ENCODE assay signal across 8 mouse cellular contexts in genomic region chr11:4187318-4187700, GRCm38 (mm10). TPM values are rescaled to one million over a fixed set of nuclear protein-coding genes. Genes with fewer than 3 reads are reported as not detected.
DNase-seq lines count a peak whose midpoint lies in the region; ATAC-seq and TF ChIP-seq lines count a peak whose summit lies in the region.

No protein-coding gene starts in this region.

- peak overlapping the region; percentile 87 for H3K9ac ChIP-seq in embryonic facial prominence, embryonic 13.5 days
- H3K9ac ChIP-seq in intestine, postnatal 0 days (ENCODE audit: low read depth, low read length), result peak overlapping the region; percentile 93

- peaks cover 36% of the 10 kb centered on the region for H3K4me1 ChIP-seq in megakaryocyte, embryonic 14.5 days
- peaks cover 46% of the 10 kb centered on the region for H3K4me1 ChIP-seq in embryonic facial prominence, embryonic 13.5 days
- H3K4me1 ChIP-seq in intestine, postnatal 0 days (replicated peaks; ENCODE audit: control insufficient read depth, insufficient read depth, low read length), result peaks cover 5% of the 10 kb centered on the region; the same call in 1 of the 2 replicates
- H3K4me1 ChIP-seq in olfactory bulb, adult 2 months (ENCODE audit: control insufficient read depth, insufficient read depth, low read length), result peaks cover 28% of the 10 kb centered on the region

- H3K27ac ChIP-seq in embryonic facial prominence, embryonic 13.5 days, result no peak overlapping the region
- H3K27ac ChIP-seq in intestine, postnatal 0 days (ENCODE audit: low read depth, low read length), result peak overlapping the region; percentile 84
- H3K27ac ChIP-seq in olfactory bulb, adult 2 months (ENCODE audit: insufficient read depth, low read depth, low read length), result peak overlapping the region; percentile 47; the same call in 1 of the 2 replicates

- TF ChIP-seq CTCF in intestine, postnatal 0 days (IDR thresholded peaks at IDR 0.05; ENCODE audit: low read depth), result no peak
- no peak for TF ChIP-seq CTCF in olfactory bulb, adult 2 months (IDR thresholded peaks at IDR 0.05; ENCODE audit: insufficient read depth, low read depth, low read length)

- H3K9me3 ChIP-seq in megakaryocyte, embryonic 14.5 days, result no peaks in the 10 kb centered on the region
- no peaks in the 10 kb centered on the region for H3K9me3 ChIP-seq in embryonic facial prominence, embryonic 13.5 days
- no peaks in the 10 kb centered on the region for H3K9me3 ChIP-seq in intestine, postnatal 0 days (ENCODE audit: control insufficient read depth)

- peaks cover 13% of the 10 kb centered on the region for H3K36me3 ChIP-seq in megakaryocyte, embryonic 14.5 days (replicated peaks; ENCODE audit: low read length)
- peaks cover 12% of the 10 kb centered on the region for H3K36me3 ChIP-seq in embryonic facial prominence, embryonic 13.5 days
- no peaks in the 10 kb centered on the region for H3K36me3 ChIP-seq in intestine, postnatal 0 days (ENCODE audit: control insufficient read depth, insufficient read depth)

- peaks cover 16% of the 10 kb centered on the region for H3K27me3 ChIP-seq in megakaryocyte, embryonic 14.5 days (replicated peaks)
- no peaks in the 10 kb centered on the region for H3K27me3 ChIP-seq in embryonic facial prominence, embryonic 13.5 days
- no peaks in the 10 kb centered on the region for H3K27me3 ChIP-seq in intestine, postnatal 0 days (replicated peaks; ENCODE audit: control insufficient read depth, insufficient read depth, low read length)

- H3K4me3 ChIP-seq in megakaryocyte, embryonic 14.5 days (replicated peaks), result peak overlapping the region; percentile 94
- H3K4me3 ChIP-seq in embryonic facial prominence, embryonic 13.5 days, result peak overlapping the region; percentile 73
- H3K4me3 ChIP-seq in intestine, postnatal 0 days (ENCODE audit: low read depth, low read length), result peak overlapping the region; percentile 94
- H3K4me3 ChIP-seq in olfactory bulb, adult 2 months (ENCODE audit: insufficient read depth, low read depth, low read length), result peak overlapping the region; percentile 82

- ATAC-seq in megakaryocyte, adult 5-6 weeks (ENCODE audit: poor library complexity, severe bottlenecking), result no peak
- ATAC-seq in embryonic facial prominence, embryonic 13.5 days (ENCODE audit: insufficient number of reproducible peaks, insufficient read depth, low FRiP score, low TSS enrichment, low read depth), result no peak
- no peak for ATAC-seq in intestine, postnatal 0 days

- H3K4me2 ChIP-seq in embryonic facial prominence, embryonic 13.5 days, result peak overlapping the region; percentile 86
- peak overlapping the region; percentile 81 for H3K4me2 ChIP-seq in intestine, postnatal 0 days (replicated peaks; ENCODE audit: low read depth)

- no peak for DNase-seq in natural killer cell, adult 2 months (ENCODE audit: low spot score in 2 of 2)
- no peak for DNase-seq in spleen, postnatal 4 days (ENCODE audit: low spot score in 2 of 2)
- no peak for DNase-seq in retina, postnatal 1 day

- 11% methylated on average over 9 of the region's 9 CpGs for WGBS in embryonic facial prominence, embryonic 13.5 days
- WGBS in intestine, postnatal 0 days, result 7% methylated on average over 9 of the region's 9 CpGs
- WGBS in olfactory bulb, adult 2 months, result 12% methylated on average over 9 of the region's 9 CpGs

- TF ChIP-seq POLR2A in olfactory bulb, adult 2 months (IDR thresholded peaks at IDR 0.05; ENCODE audit: insufficient read depth, low read depth, low read length), result no peak

RNA-seq across cellular contexts. Expression of gene Tbc1d10a, which starts 0.7 kb away (rescaled TPM):
- 8.1 and 15.8 TPM in 2 replicates for polyA plus RNA-seq in megakaryocyte, embryonic 14.5 days (2012; ENCODE audit: insufficient read depth, low replicate concordance)
- 2.5 and 3.8 TPM in 2 replicates for total RNA-seq in megakaryocyte, adult 5-6 weeks (2015)
- 5.5 and 8.3 TPM in 2 replicates for total RNA-seq in megakaryocyte, adult 5-6 weeks (2017)
- 39.2 and 39.4 TPM in 2 replicates for polyA plus RNA-seq in embryonic facial prominence, embryonic 13.5 days (2015; fragmentation: Nextera tagmentation; extraction: Ambion mirVana)
- 37.2 and 40.8 TPM in 2 replicates for polyA plus RNA-seq in intestine, postnatal 0 days (2015; fragmentation: Nextera tagmentation; extraction: Ambion mirVana)
- polyA plus RNA-seq in olfactory bulb, adult 2 months (2012; ENCODE audit: insufficient read depth, insufficient read length, low replicate concordance, missing spikeins), result not detected in 2 replicates

RNA-seq across cellular contexts. Expression of gene Sf3a1, which starts 27.2 kb away (rescaled TPM):
- 43.3 and 56.7 TPM in 2 replicates for polyA plus RNA-seq in megakaryocyte, embryonic 14.5 days (2012; ENCODE audit: insufficient read depth, low replicate concordance)
- total RNA-seq in megakaryocyte, adult 5-6 weeks (2015), result 42.2 and 42.4 TPM in 2 replicates
- 24.8 and 28.9 TPM in 2 replicates for total RNA-seq in megakaryocyte, adult 5-6 weeks (2017)
- polyA plus RNA-seq in embryonic facial prominence, embryonic 13.5 days (2015; fragmentation: Nextera tagmentation; extraction: Ambion mirVana), result 59.6 and 71.6 TPM in 2 replicates
- polyA plus RNA-seq in intestine, postnatal 0 days (2015; fragmentation: Nextera tagmentation; extraction: Ambion mirVana), result 15.7 and 16.5 TPM in 2 replicates
- polyA plus RNA-seq in olfactory bulb, adult 2 months (2012; ENCODE audit: insufficient read depth, insufficient read length, low replicate concordance, missing spikeins), result 165 TPM in 1 of 2 replicates, not detected in the other

RNA-seq across cellular contexts. Expression of gene Ccdc157, which starts 27.2 kb away (rescaled TPM):
- polyA plus RNA-seq in megakaryocyte, embryonic 14.5 days (2012; ENCODE audit: insufficient read depth, low replicate concordance), result 0.56 and 2.1 TPM in 2 replicates
- total RNA-seq in megakaryocyte, adult 5-6 weeks (2015), result 1.1 TPM in 1 of 2 replicates, not detected in the other
- total RNA-seq in megakaryocyte, adult 5-6 weeks (2017), result 0.44 and 1.3 TPM in 2 replicates
- 8.2 and 9.7 TPM in 2 replicates for polyA plus RNA-seq in embryonic facial prominence, embryonic 13.5 days (2015; fragmentation: Nextera tagmentation; extraction: Ambion mirVana)
- 1.1 and 1.7 TPM in 2 replicates for polyA plus RNA-seq in intestine, postnatal 0 days (2015; fragmentation: Nextera tagmentation; extraction: Ambion mirVana)
- not detected in 2 replicates for polyA plus RNA-seq in olfactory bulb, adult 2 months (2012; ENCODE audit: insufficient read depth, insufficient read length, low replicate concordance, missing spikeins)

RNA-seq across cellular contexts. Expression of gene Castor1, which starts 30.7 kb away (rescaled TPM):
- polyA plus RNA-seq in megakaryocyte, embryonic 14.5 days (2012; ENCODE audit: insufficient read depth, low replicate concordance), result 1.4 TPM in 1 of 2 replicates, not detected in the other
- total RNA-seq in megakaryocyte, adult 5-6 weeks (2015), result 1.2 and 1.3 TPM in 2 replicates
- total RNA-seq in megakaryocyte, adult 5-6 weeks (2017), result 1.1 and 2.3 TPM in 2 replicates
- 6.6 and 7.1 TPM in 2 replicates for polyA plus RNA-seq in embryonic facial prominence, embryonic 13.5 days (2015; fragmentation: Nextera tagmentation; extraction: Ambion mirVana)
- 10.3 and 14.7 TPM in 2 replicates for polyA plus RNA-seq in intestine, postnatal 0 days (2015; fragmentation: Nextera tagmentation; extraction: Ambion mirVana)
- not detected in 2 replicates for polyA plus RNA-seq in olfactory bulb, adult 2 months (2012; ENCODE audit: insufficient read depth, insufficient read length, low replicate concordance, missing spikeins)

RNA-seq across cellular contexts. Expression of gene Osm, which starts 48.9 kb away (rescaled TPM):
- polyA plus RNA-seq in megakaryocyte, embryonic 14.5 days (2012; ENCODE audit: insufficient read depth, low replicate concordance), result 1.2 and 6.5 TPM in 2 replicates
- 26.6 and 34.4 TPM in 2 replicates for total RNA-seq in megakaryocyte, adult 5-6 weeks (2015)
- total RNA-seq in megakaryocyte, adult 5-6 weeks (2017), result 31.9 and 39.2 TPM in 2 replicates
- not detected in 2 replicates for polyA plus RNA-seq in embryonic facial prominence, embryonic 13.5 days (2015; fragmentation: Nextera tagmentation; extraction: Ambion mirVana)
- 0.08 and 0.20 TPM in 2 replicates for polyA plus RNA-seq in intestine, postnatal 0 days (2015; fragmentation: Nextera tagmentation; extraction: Ambion mirVana)
- not detected in 2 replicates for polyA plus RNA-seq in olfactory bulb, adult 2 months (2012; ENCODE audit: insufficient read depth, insufficient read length, low replicate concordance, missing spikeins)
